Mouse (Mus musculus) stomach, postnatal 0 days (tissue): ENCODE data around the gene Papss1. TPM values are rescaled to one million over a fixed set of nuclear protein-coding genes. Genes with fewer than 3 reads are reported as not detected.

Experiments
- ATAC-seq: fragments of 200-750 bp; cut with Nextera tagmentation; 2 replicates; pipeline ENCODE4 v1.8.0; 2017; ENCODE audit not compliant: low FRiP score, low TSS enrichment
- DNase-seq: peaks from one replicate; pipeline ENCODE4 v3.0.0-alpha.2; 2016; ENCODE audit warnings: low spot score
- H3K27ac ChIP-seq: fragments of 300-500 bp; sonication (generic); replicated peaks from 2 replicates; pipeline ENCODE4 v1.5.1; 2014; ENCODE audit warnings: mild to moderate bottlenecking, control low read depth
- H3K27me3 ChIP-seq: fragments of 300-500 bp; sonication (generic); 2 replicates; pipeline ENCODE4 v1.6.1; 2014; ENCODE audit warnings: low read length; ENCODE audit not compliant: control insufficient read depth, insufficient read depth
- H3K36me3 ChIP-seq: fragments of 300-500 bp; sonication (generic); 2 replicates; pipeline ENCODE4 v1.6.1; 2014; ENCODE audit warnings: low read length, mixed read lengths; ENCODE audit not compliant: control insufficient read depth, insufficient read depth
- H3K4me1 ChIP-seq: fragments of 300-500 bp; sonication (generic); replicated peaks from 2 replicates; pipeline ENCODE4 v1.6.1; 2014; ENCODE audit warnings: antibody characterized with exemption; ENCODE audit not compliant: control insufficient read depth, insufficient read depth
- H3K4me2 ChIP-seq: fragments of 300-500 bp; sonication (generic); replicated peaks from 2 replicates; pipeline ENCODE4 v1.6.1; 2014; ENCODE audit warnings: low read depth, mild to moderate bottlenecking, control low read depth, moderate library complexity
- H3K4me3 ChIP-seq: fragments of 300-500 bp; sonication (generic); 2 replicates; pipeline ENCODE4 v1.5.1; 2014; ENCODE audit warnings: low read depth, low read length, control low read depth
- H3K9ac ChIP-seq: fragments of 300-500 bp; sonication (generic); 2 replicates; pipeline ENCODE4 v1.6.1; 2014; ENCODE audit warnings: mild to moderate bottlenecking, low read length, control low read depth, mixed read lengths
- H3K9me3 ChIP-seq: fragments of 300-500 bp; sonication (generic); 2 replicates; pipeline ENCODE4 v1.6.1; 2016; ENCODE audit warnings: low read length; ENCODE audit not compliant: control insufficient read depth
- CTCF ChIP-seq: IDR thresholded peaks from 2 replicates; pipeline ENCODE4 v1.5.1; 2016; ENCODE audit warnings: antibody characterized with exemption, low read depth, mild to moderate bottlenecking, moderate library complexity
- EP300 ChIP-seq: optimal IDR thresholded peaks from 2 replicates; pipeline ENCODE3; 2016; ENCODE audit warnings: antibody characterized with exemption
- WGBS: fragments of 180-500 bp; shearing (Covaris S2); extraction: QIAGEN DNeasy Blood & Tissue Kit; methylation state at CpG from one replicate; pipeline ENCODE4 v1.1.7; 2014; 5-methylcytosine and 5-hydroxymethylcytosine counted together
- polyA plus RNA-seq: library from polyadenylated mRNA; unstranded; fragments of >200 nt; fragmentation: Nextera tagmentation; extraction: Ambion mirVana; gene quantifications from 2 replicates; pipeline ENCODE4 v1.2.1, GENCODE M21; 2015

Papss1 gene
- polyA plus RNA-seq, 1 experiment from 2014 or later: 56.6 TPM

DNA sequence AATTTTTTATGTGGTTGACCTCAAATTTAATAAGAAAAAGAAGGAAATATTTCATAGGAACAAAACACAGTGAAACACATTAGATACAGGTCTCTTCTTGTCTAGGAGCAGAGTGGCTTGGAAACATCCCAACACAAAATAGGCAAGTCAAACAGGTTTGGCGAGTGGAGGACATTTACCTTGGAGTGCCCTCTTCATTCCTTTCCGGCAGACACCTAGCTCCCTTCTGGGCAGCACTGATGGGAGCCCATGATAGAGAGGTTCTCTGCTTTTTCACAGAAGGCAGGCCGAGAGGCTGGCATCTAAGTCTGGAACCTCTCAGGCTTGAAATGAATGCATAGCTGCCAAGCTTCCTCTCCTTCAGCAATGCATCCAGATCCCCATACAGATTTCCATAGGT, 9.0 kb downstream of the Papss1 start:
- ATAC-seq (no peak), DNase-seq (no peak)
- peaks cover 3% of the 10 kb centered on the region; the same call in 1 of the 2 replicates for H3K36me3 ChIP-seq
- H3K27me3 ChIP-seq: no peaks in the 10 kb centered on the region
- H3K9me3 ChIP-seq: no peaks in the 10 kb centered on the region
- H3K4me2 ChIP-seq: no peak overlapping the region
- TF ChIP-seq CTCF: no peak
- no peak for TF ChIP-seq EP300
- peak overlapping the region; percentile 56 for H3K27ac ChIP-seq
- no peak overlapping the region for H3K9ac ChIP-seq
- no peak overlapping the region for H3K4me3 ChIP-seq
- WGBS: 53% methylated on average over 3 of the region's 3 CpGs
- H3K4me1 ChIP-seq: 0 out of 2 replicates have a peak, but pooled peaks cover 3% of the 10 kb centered on the region

DNA sequence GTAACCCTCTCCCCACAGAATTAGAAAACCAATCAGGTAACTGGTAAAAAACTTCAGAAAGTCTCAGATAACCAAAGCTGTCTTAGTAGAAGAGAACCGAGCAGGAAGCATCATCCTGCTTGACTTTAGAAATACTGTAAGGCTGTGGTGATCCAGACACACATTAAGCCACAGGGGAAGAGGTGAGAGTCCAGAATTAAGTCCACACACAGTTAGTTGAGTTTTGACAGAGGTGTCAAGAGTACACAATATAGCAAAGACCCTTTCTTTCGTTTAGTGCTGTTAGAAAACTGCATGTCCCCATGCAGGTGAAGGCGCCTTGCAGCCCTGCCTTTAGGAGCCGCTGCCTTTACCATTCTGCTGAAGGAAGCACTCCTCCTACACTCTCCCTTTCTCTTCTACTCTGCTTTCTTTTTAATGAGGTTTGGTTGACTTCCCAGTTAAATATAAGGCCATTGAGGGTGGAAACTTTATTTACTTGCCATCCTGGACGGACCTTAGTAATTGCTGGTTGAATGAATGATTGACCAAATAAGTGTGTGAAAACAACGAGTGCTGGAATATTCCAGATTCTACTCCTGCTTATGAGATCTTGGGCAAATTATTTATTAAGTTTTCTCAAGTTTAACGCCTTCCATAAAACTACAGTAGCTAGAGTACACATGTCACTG, 14.0 kb downstream of the Papss1 start:
- DNase-seq (no peak), ATAC-seq (no peak)
- H3K4me2 ChIP-seq: no peak overlapping the region
- H3K27me3 ChIP-seq: no peaks in the 10 kb centered on the region
- no peaks in the 10 kb centered on the region for H3K9me3 ChIP-seq
- TF ChIP-seq EP300 (no peak), CTCF (no peak)
- no peaks in the 10 kb centered on the region for H3K4me1 ChIP-seq
- no peak overlapping the region for H3K4me3 ChIP-seq
- no peaks in the 10 kb centered on the region for H3K36me3 ChIP-seq
- WGBS: 84% methylated on average over 7 of the region's 7 CpGs
- no peak overlapping the region for H3K9ac ChIP-seq
- no peak overlapping the region for H3K27ac ChIP-seq

DNA sequence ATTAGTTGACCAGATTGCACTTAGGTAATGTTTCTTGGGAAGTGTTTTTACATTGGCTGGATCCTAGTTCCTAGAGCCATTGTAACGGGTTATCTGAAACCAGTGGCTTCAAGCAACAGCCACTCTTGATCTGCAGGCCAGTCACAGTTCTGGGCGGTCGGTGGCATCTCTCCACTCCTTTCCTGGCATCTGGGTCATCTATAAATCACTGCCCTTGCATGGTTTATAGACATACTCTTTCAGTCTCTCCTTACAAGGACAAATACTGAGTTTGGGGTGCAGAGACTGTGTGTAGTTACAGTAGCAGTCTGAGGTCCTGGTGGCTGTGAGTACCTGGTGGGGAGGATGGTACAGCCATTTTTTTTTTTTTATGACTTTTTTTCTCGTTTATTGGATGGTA, 15.5 kb downstream of the Papss1 start:
- Histone ChIP-seq H3K4me3 (no peak overlapping the region), H3K9me3 (no peaks in the 10 kb centered on the region), H3K4me1 (no peaks in the 10 kb centered on the region), H3K4me2 (no peak overlapping the region), H3K27ac (no peak overlapping the region), H3K9ac (no peak overlapping the region), H3K27me3 (no peaks in the 10 kb centered on the region), H3K36me3 (peaks cover 6% of the 10 kb centered on the region; the same call in 1 of the 2 replicates)
- WGBS: 92% methylated on average over 4 of the region's 4 CpGs
- ATAC-seq: no peak
- no peak for TF ChIP-seq EP300
- TF ChIP-seq CTCF: no peak
- DNase-seq: no peak

DNA sequence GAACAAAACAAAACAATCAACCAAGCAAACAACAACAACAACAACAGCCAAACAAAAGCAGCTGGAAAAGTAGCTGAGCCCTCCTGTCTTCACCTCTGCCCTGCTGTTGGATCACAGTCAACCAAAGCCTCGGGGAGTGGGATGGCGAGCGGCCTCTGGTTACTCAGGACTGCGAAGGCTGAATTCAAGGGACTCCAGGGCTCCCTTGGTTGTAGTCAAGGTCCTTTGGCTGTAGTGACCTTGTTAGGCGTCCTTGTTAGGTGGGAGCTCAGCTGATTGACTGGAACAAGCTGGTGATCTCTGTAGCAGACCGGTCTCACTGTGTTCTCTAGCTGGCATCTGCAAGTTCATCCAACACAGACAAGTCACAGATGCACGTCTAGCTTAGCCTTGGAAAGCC, 16.5 kb downstream of the Papss1 start:
- peaks cover 12% of the 10 kb centered on the region; the same call in 1 of the 2 replicates for H3K36me3 ChIP-seq
- no peak overlapping the region for H3K4me3 ChIP-seq
- WGBS: 85% methylated on average over 7 of the region's 7 CpGs
- H3K27me3 ChIP-seq: no peaks in the 10 kb centered on the region
- ATAC-seq: 0 out of 2 replicates have a peak, but pooled peaks have one; percentile 12
- no peak overlapping the region for H3K4me2 ChIP-seq
- DNase-seq: no peak
- H3K4me1 ChIP-seq: no peaks in the 10 kb centered on the region
- no peak overlapping the region for H3K9ac ChIP-seq
- TF ChIP-seq EP300: no peak
- no peak for TF ChIP-seq CTCF
- no peak overlapping the region for H3K27ac ChIP-seq
- no peaks in the 10 kb centered on the region for H3K9me3 ChIP-seq

DNA sequence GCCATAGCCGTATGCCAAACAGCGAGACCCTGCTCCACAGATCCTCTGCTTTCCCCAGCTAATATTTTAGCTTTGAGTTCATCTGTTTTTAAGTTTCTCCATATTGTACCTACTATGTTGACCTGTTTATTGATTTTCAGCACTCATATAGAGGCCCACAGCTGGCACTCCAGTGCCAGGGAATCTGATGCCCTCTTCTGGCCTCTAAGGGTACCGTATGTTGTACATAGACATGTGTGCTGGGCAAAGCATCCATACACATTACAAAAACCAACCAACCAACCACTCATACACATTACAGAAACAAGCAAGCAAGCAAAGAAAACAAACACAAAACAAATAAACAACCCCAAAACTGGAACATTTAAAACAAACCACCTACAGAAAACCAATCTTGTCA, 22.2 kb downstream of the Papss1 start:
- ATAC-seq (no peak), DNase-seq (no peak)
- TF ChIP-seq EP300 (no peak), CTCF (peak; percentile 62)
- no peak overlapping the region for H3K4me2 ChIP-seq
- no peaks in the 10 kb centered on the region for H3K9me3 ChIP-seq
- no peak overlapping the region for H3K9ac ChIP-seq
- WGBS: 95% methylated on average over 3 of the region's 3 CpGs
- no peaks in the 10 kb centered on the region for H3K4me1 ChIP-seq
- no peak overlapping the region for H3K27ac ChIP-seq
- peaks cover 17% of the 10 kb centered on the region for H3K36me3 ChIP-seq
- H3K27me3 ChIP-seq: no peaks in the 10 kb centered on the region
- no peak overlapping the region for H3K4me3 ChIP-seq

DNA sequence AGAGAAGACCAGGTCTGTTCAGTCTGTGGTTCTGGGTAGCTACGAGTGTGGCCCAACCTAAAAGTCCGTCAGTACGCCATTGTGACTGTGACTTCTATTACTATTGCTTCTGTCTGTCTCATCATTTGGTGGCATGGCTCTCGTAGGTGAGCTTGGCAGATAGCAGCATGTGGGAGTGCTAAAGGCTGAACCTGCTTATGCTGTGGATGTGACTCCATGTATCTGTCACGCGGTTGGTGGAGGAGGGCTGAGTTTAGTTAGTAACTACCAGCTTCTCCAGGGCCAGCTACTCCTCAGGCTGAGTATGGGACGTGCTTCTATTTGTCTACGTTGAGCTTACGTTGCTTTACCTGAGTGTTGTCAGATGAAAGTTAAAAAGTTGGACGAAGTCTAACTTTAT, 23.4 kb downstream of the Papss1 start:
- WGBS: 92% methylated on average over 10 of the region's 10 CpGs
- TF ChIP-seq CTCF (no peak), EP300 (no peak)
- H3K27me3 ChIP-seq: no peaks in the 10 kb centered on the region
- no peak overlapping the region for H3K27ac ChIP-seq
- H3K36me3 ChIP-seq: peaks cover 17% of the 10 kb centered on the region
- H3K9me3 ChIP-seq: no peaks in the 10 kb centered on the region
- H3K4me1 ChIP-seq: no peaks in the 10 kb centered on the region
- ATAC-seq (no peak), DNase-seq (no peak)
- no peak overlapping the region for H3K9ac ChIP-seq
- H3K4me2 ChIP-seq: no peak overlapping the region
- no peak overlapping the region for H3K4me3 ChIP-seq
